In genomic region chr2:33062744-33063143, GRCm38 (mm10) we compare ENCODE assay signal across 13 mouse cellular contexts.
"Had no signal": no experiment of that assay in that cellular context is flagged by ENCODE, and none has a peak within 500 bp of the region (broad histone marks: within the 10 kb centered on the region; RNA-seq: fewer than 3 reads in every experiment).

No protein-coding gene starts in this region.

- H3K4me1 ChIP-seq: liver, embryonic 12.5 days; neural tube, embryonic 13.5 days had no signal

- H3K9ac ChIP-seq: limb, embryonic 15.5 days; liver, embryonic 12.5 days; lung, embryonic 14.5 days; midbrain, embryonic 12.5 days; neural tube, embryonic 13.5 days had no signal

- H3K27ac ChIP-seq: limb, embryonic 15.5 days; liver, embryonic 12.5 days; midbrain, embryonic 12.5 days; neural tube, embryonic 13.5 days; stomach, postnatal 0 days had no signal

- DNase-seq: kidney, adult 18-20 months; kidney, postnatal 10 days; kidney, postnatal 4 days; lung, embryonic 14.5 days; lung, postnatal 10 days; lung, postnatal 4 days; thymus, adult 18-20 months; thymus, postnatal 14 days had no signal

- H3K36me3 ChIP-seq: limb, embryonic 15.5 days; liver, embryonic 12.5 days; midbrain, embryonic 12.5 days; neural tube, embryonic 13.5 days had no signal

- H3K27me3 ChIP-seq: limb, embryonic 15.5 days; liver, embryonic 12.5 days; midbrain, embryonic 12.5 days; neural tube, embryonic 13.5 days had no signal

- ATAC-seq: liver, embryonic 12.5 days had no signal

- H3K9me3 ChIP-seq: limb, embryonic 15.5 days; liver, embryonic 12.5 days; midbrain, embryonic 12.5 days; neural tube, embryonic 13.5 days had no signal

- H3K4me2 ChIP-seq: limb, embryonic 15.5 days; liver, embryonic 12.5 days; lung, embryonic 14.5 days; midbrain, embryonic 12.5 days; neural tube, embryonic 13.5 days had no signal

- H3K4me3 ChIP-seq: limb, embryonic 15.5 days; liver, embryonic 12.5 days; midbrain, embryonic 12.5 days; neural tube, embryonic 13.5 days had no signal
